Mouse (Mus musculus) G1E (cell line): ENCODE measurements around the gene Lhx6. TPM values are rescaled to one million over a fixed set of nuclear protein-coding genes. Genes with fewer than 3 reads are reported as not detected.
"Not testable (repeated sequence)": the region's sequence is repeated elsewhere in the genome, so short reads cannot be mapped to it uniquely, and the experiment has no call there.

ENCODE experiments used
- ATAC-seq: 2 replicates; pipeline ENCODE4 v1.8.0; 2016; ENCODE audit warnings: mild to moderate bottlenecking; ENCODE audit not compliant: insufficient number of reproducible peaks, poor library complexity, low FRiP score, severe bottlenecking; ENCODE audit errors: extremely low read depth
- DNase-seq: peaks from one replicate; pipeline ENCODE4 v3.0.0; 2012; ENCODE audit warnings: low spot score
- H3K27me3 ChIP-seq: 2 replicates; pipeline ENCODE4 v1.6.1; 2012; ENCODE audit warnings: mild to moderate bottlenecking, low read length, inconsistent platforms; ENCODE audit not compliant: insufficient read depth
- H3K36me3 ChIP-seq: replicated peaks from 2 replicates; pipeline ENCODE3; 2012; ENCODE audit warnings: mild to moderate bottlenecking, inconsistent platforms
- H3K4me1 ChIP-seq: 2 replicates; pipeline ENCODE4 v1.6.1; 2012; ENCODE audit warnings: low read depth, low read length, inconsistent platforms, mixed read lengths; ENCODE audit not compliant: insufficient read depth
- H3K4me3 ChIP-seq: 2 replicates; pipeline ENCODE4 v1.5.1; 2012; ENCODE audit warnings: low read depth, mild to moderate bottlenecking, inconsistent platforms, low read length, moderate library complexity, mixed read lengths
- H3K9me3 ChIP-seq: replicated peaks from 2 replicates; pipeline ENCODE4 v1.6.1; 2012; ENCODE audit warnings: inconsistent platforms
- CTCF ChIP-seq: IDR thresholded peaks from 2 replicates; pipeline ENCODE4 v1.5.1; 2012; ENCODE audit warnings: low read depth, low read length, inconsistent platforms, mixed read lengths
- GATA1 ChIP-seq: IDR thresholded peaks from 2 replicates; pipeline ENCODE4 v1.6.1; 2012; ENCODE audit warnings: borderline replicate concordance, low read length, inconsistent platforms, mixed read lengths
- GATA2 ChIP-seq: IDR thresholded peaks from 2 replicates; pipeline ENCODE4 v1.6.1; 2012; ENCODE audit warnings: low read depth, low read length, inconsistent platforms, borderline replicate concordance
- POLR2AphosphoS5 ChIP-seq: IDR thresholded peaks from 2 replicates; pipeline ENCODE4 v1.6.1; 2012; ENCODE audit warnings: low read depth, low read length, inconsistent platforms; ENCODE audit not compliant: insufficient replicate concordance
- TAL1 ChIP-seq: conservative IDR thresholded peaks from 2 replicates; pipeline ENCODE4 v1.6.1; 2012; ENCODE audit warnings: low read depth, low read length, inconsistent platforms, mixed read lengths
- polyA plus RNA-seq: library from polyadenylated mRNA; stranded (reverse); fragments of >175 nt; gene quantifications from 2 replicates; pipeline ENCODE4 v1.2.3, GENCODE M21; 2012
- total RNA-seq, 2 experiments: library from RNA; stranded (forward) in 1 of 2; stranded (reverse) in 1 of 2; fragments of 200-1000 nt in 1 of 2; fragments of >200 nt in 1 of 2; fragmentation: Nextera tagmentation in 1 of 2; gene quantifications; 2 replicates each; pipeline ENCODE4 v1.2.3; 2014 to 2017

Gene Lhx6
- total RNA-seq (2014; fragmentation: Nextera tagmentation) (not detected in 2 replicates), total RNA-seq (2017) (0.06 and 0.16 TPM in 2 replicates), polyA plus RNA-seq (not detected in 2 replicates)

DNA sequence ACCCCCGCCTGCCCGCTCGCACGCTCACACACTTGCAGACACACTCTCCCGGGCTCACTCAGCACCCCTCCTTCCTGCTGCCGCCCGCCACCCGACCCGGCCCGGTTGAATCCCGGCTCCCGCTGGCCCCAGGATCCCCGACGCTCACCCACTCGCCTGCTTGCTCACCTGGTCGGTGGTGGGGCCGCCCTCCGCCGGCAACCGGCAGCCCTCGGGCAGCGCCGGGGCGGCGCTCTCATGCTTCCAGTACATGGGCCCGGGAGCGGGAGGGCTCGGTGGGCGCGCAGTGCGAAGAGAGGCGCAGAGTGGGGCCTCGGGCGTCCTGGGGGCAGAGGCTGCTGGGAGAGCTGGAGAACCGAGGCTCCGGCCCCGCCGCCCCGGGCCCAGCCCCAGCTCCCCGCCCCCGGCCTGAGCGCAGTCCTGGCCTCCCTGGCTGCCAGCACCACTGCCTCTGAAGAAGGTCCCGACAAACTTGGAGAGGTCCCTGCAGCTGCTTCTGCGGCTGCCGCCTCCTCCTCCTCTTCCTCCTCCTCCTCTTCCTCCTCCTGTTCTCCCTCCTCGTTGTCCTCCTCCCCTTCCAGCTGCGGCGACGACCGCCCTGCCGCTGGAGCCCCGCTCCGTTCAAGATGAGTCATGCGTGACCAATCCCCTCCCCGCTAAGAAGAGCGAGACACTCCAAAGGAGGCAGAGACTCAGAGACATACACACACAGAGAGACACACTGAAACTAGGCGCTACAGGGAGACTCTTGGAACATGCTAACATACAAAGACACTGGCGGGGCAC, at the start of gene Lhx6:
TSS of gene Lhx6 (minus strand) at position 453 of the 786 bp plus-strand sequence.
- H3K27me3 ChIP-seq: peaks cover 55% of the 10 kb centered on the region
- ATAC-seq (no peak), DNase-seq (no peak)
- no peak within 1 kb of the TSS for H3K4me3 ChIP-seq
- no peak for TF ChIP-seq GATA2
- TF ChIP-seq POLR2AphosphoS5: no peak
- no peak for TF ChIP-seq TAL1
- no peak for TF ChIP-seq GATA1
- TF ChIP-seq CTCF: no peak
- H3K36me3 ChIP-seq: no peaks in the 10 kb centered on the region
- no peaks in the 10 kb centered on the region for H3K9me3 ChIP-seq
- no peaks in the 10 kb centered on the region for H3K4me1 ChIP-seq

DNA sequence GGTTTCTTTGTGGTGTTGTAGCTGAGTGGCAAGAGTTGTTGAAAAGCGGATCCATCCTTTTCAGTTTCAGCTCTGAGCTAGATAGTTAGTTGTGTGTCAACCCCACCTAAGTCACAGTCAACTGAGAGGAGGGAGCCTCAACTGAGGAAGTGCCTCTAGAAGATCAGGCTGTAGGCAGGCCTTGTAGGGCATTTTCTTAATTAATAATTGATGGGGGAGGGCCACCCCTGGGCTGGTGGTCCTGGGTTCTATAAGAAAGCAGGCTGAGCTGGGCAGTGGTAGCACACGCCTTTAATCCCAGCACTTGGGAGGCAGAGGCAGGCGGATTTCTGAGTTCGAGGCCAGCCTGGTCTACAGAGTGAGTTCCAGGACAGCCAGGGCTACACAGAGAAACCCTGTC, 47.2 kb upstream of the Lhx6 start:
- H3K4me1 ChIP-seq, ATAC-seq, H3K4me3 ChIP-seq, H3K9me3 ChIP-seq, DNase-seq, H3K27me3 ChIP-seq: not testable (repeated sequence)
- peaks cover 79% of the 10 kb centered on the region for H3K36me3 ChIP-seq

GRCm38 (mm10) chr2:36148876-36149365, 43.7 kb upstream of the Lhx6 start:
- Histone ChIP-seq H3K27me3 (no peaks in the 10 kb centered on the region), H3K4me1 (no peaks in the 10 kb centered on the region), H3K36me3 (peaks cover 62% of the 10 kb centered on the region), H3K4me3 (no peak overlapping the region), H3K9me3 (no peaks in the 10 kb centered on the region)
- no peak for ATAC-seq
- DNase-seq: no peak
- TF ChIP-seq GATA2: no peak
- no peak for TF ChIP-seq GATA1
- TF ChIP-seq TAL1: no peak
- TF ChIP-seq CTCF: no peak
- no peak for TF ChIP-seq POLR2AphosphoS5

DNA sequence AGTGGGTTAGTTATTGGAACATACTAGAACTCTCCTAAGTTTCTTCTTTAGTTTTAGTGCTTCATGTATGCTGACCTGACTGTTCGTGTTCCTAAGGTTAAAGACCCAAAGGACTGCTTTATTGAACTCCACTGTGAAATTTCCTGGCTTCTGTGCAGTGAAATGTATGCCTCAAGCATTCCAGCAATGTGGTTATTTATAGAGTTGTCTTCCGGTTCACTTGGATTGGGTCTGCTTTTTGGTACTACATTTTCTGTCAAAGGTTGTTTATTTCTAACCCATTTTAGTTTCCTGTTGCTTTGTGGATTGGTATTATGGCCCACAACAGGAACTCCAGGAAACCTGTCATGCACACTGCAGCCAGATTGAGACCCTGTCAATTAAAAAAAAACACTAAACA, 33.9 kb upstream of the Lhx6 start:
- TF ChIP-seq GATA2: no peak
- TF ChIP-seq POLR2AphosphoS5: no peak
- TF ChIP-seq CTCF: no peak
- TF ChIP-seq GATA1: no peak
- no peak for TF ChIP-seq TAL1

DNA sequence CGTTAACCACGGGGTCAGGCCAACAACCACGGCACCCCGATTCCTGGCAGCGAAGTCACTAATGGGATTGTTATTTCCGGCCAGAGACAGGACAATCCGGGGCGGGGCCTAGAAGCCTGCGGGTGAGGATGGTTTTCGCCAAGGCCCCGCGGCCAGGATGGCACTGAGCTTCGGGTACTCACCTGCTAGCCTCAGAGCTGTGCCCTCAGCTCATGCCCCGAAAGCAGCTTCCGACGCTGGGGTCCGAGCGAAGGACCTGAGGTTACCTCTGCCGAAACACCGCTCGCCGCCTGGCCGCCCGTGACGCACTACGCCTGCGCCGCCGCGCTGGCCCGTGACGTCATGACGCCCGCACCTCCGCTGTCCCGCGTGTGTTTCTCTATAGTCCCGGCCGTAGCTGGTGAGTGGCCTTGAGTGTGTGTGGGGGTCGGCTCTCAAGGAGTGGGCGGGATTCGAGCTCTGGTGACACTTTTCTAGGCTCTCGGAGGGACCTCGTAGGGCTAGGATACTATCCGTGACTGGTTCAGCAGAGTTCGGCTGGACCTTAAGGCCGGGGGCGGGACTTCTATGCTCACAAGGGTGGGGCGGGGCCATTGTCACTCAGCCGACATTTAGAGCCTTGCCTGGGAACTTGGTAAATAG, 31.2 kb upstream of the Lhx6 start, which contains the start of the genes Mrrf and Rbm18:
TSS of gene Mrrf (plus strand) at position 90 of the 642 bp plus-strand sequence.
TSS of gene Rbm18 (minus strand) at position 474 of the 642 bp plus-strand sequence.
- ATAC-seq (peak; percentile 92), DNase-seq (peak; percentile 77)

More for the DNA sequence above, 33.9 kb upstream of the Lhx6 start:
- H3K36me3 ChIP-seq: peaks cover 55% of the 10 kb centered on the region
- H3K27me3 ChIP-seq: no peaks in the 10 kb centered on the region
- ATAC-seq: no peak
- no peak for DNase-seq
- H3K4me3 ChIP-seq: no peak overlapping the region
- peaks cover 16% of the 10 kb centered on the region for H3K4me1 ChIP-seq
- no peaks in the 10 kb centered on the region for H3K9me3 ChIP-seq

GRCm38 (mm10) chr2:36135887-36136286, 30.7 kb upstream of the Lhx6 start:
- DNase-seq (no peak), ATAC-seq (no peak)
- Histone ChIP-seq H3K4me1 (peaks cover 16% of the 10 kb centered on the region), H3K27me3 (no peaks in the 10 kb centered on the region), H3K36me3 (peaks cover 55% of the 10 kb centered on the region), H3K4me3 (peak overlapping the region; percentile 77), H3K9me3 (no peaks in the 10 kb centered on the region)
- TF ChIP-seq GATA1 (no peak), POLR2AphosphoS5 (no peak), GATA2 (no peak), TAL1 (no peak), CTCF (no peak)

More for the DNA sequence above, 31.2 kb upstream of the Lhx6 start, which contains the start of the genes Mrrf and Rbm18:
- TF ChIP-seq POLR2AphosphoS5: no peak
- TF ChIP-seq GATA2: no peak
- no peak for TF ChIP-seq TAL1
- TF ChIP-seq GATA1: no peak
- no peak for TF ChIP-seq CTCF
- peak within 1 kb of the TSS; percentile 77 for H3K4me3 ChIP-seq
- no peaks in the 10 kb centered on the region for H3K9me3 ChIP-seq
- H3K4me1 ChIP-seq: peaks cover 16% of the 10 kb centered on the region
- no peaks in the 10 kb centered on the region for H3K27me3 ChIP-seq
- peaks cover 55% of the 10 kb centered on the region for H3K36me3 ChIP-seq
